Mouse (Mus musculus) stomach, postnatal 0 days (tissue): ENCODE results near the gene Lin7b. TPM values are rescaled to one million over a fixed set of nuclear protein-coding genes. Genes with fewer than 3 reads are reported as not detected.

Source experiments
- ATAC-seq: fragments of 200-750 bp; cut with Nextera tagmentation; 2 replicates; pipeline ENCODE4 v1.8.0; 2017; ENCODE audit not compliant: low FRiP score, low TSS enrichment
- DNase-seq: peaks from one replicate; pipeline ENCODE4 v3.0.0-alpha.2; 2016; ENCODE audit warnings: low spot score
- H3K27ac ChIP-seq: fragments of 300-500 bp; sonication (generic); replicated peaks from 2 replicates; pipeline ENCODE4 v1.5.1; 2014; ENCODE audit warnings: mild to moderate bottlenecking, control low read depth
- H3K27me3 ChIP-seq: fragments of 300-500 bp; sonication (generic); 2 replicates; pipeline ENCODE4 v1.6.1; 2014; ENCODE audit warnings: low read length; ENCODE audit not compliant: control insufficient read depth, insufficient read depth
- H3K36me3 ChIP-seq: fragments of 300-500 bp; sonication (generic); 2 replicates; pipeline ENCODE4 v1.6.1; 2014; ENCODE audit warnings: low read length, mixed read lengths; ENCODE audit not compliant: control insufficient read depth, insufficient read depth
- H3K4me1 ChIP-seq: fragments of 300-500 bp; sonication (generic); replicated peaks from 2 replicates; pipeline ENCODE4 v1.6.1; 2014; ENCODE audit warnings: antibody characterized with exemption; ENCODE audit not compliant: control insufficient read depth, insufficient read depth
- H3K4me2 ChIP-seq: fragments of 300-500 bp; sonication (generic); replicated peaks from 2 replicates; pipeline ENCODE4 v1.6.1; 2014; ENCODE audit warnings: low read depth, mild to moderate bottlenecking, control low read depth, moderate library complexity
- H3K4me3 ChIP-seq: fragments of 300-500 bp; sonication (generic); 2 replicates; pipeline ENCODE4 v1.5.1; 2014; ENCODE audit warnings: low read depth, low read length, control low read depth
- H3K9ac ChIP-seq: fragments of 300-500 bp; sonication (generic); 2 replicates; pipeline ENCODE4 v1.6.1; 2014; ENCODE audit warnings: mild to moderate bottlenecking, low read length, control low read depth, mixed read lengths
- H3K9me3 ChIP-seq: fragments of 300-500 bp; sonication (generic); 2 replicates; pipeline ENCODE4 v1.6.1; 2016; ENCODE audit warnings: low read length; ENCODE audit not compliant: control insufficient read depth
- CTCF ChIP-seq: IDR thresholded peaks from 2 replicates; pipeline ENCODE4 v1.5.1; 2016; ENCODE audit warnings: antibody characterized with exemption, low read depth, mild to moderate bottlenecking, moderate library complexity
- EP300 ChIP-seq: optimal IDR thresholded peaks from 2 replicates; pipeline ENCODE3; 2016; ENCODE audit warnings: antibody characterized with exemption
- WGBS: fragments of 180-500 bp; shearing (Covaris S2); extraction: QIAGEN DNeasy Blood & Tissue Kit; methylation state at CpG from one replicate; pipeline ENCODE4 v1.1.7; 2014; 5-methylcytosine and 5-hydroxymethylcytosine counted together
- polyA plus RNA-seq: library from polyadenylated mRNA; unstranded; fragments of >200 nt; fragmentation: Nextera tagmentation; extraction: Ambion mirVana; gene quantifications from 2 replicates; pipeline ENCODE4 v1.2.1, GENCODE M21; 2015

The Lin7b gene
- polyA plus RNA-seq, 1 experiment from 2014 or later, result 5.9 TPM

DNA sequence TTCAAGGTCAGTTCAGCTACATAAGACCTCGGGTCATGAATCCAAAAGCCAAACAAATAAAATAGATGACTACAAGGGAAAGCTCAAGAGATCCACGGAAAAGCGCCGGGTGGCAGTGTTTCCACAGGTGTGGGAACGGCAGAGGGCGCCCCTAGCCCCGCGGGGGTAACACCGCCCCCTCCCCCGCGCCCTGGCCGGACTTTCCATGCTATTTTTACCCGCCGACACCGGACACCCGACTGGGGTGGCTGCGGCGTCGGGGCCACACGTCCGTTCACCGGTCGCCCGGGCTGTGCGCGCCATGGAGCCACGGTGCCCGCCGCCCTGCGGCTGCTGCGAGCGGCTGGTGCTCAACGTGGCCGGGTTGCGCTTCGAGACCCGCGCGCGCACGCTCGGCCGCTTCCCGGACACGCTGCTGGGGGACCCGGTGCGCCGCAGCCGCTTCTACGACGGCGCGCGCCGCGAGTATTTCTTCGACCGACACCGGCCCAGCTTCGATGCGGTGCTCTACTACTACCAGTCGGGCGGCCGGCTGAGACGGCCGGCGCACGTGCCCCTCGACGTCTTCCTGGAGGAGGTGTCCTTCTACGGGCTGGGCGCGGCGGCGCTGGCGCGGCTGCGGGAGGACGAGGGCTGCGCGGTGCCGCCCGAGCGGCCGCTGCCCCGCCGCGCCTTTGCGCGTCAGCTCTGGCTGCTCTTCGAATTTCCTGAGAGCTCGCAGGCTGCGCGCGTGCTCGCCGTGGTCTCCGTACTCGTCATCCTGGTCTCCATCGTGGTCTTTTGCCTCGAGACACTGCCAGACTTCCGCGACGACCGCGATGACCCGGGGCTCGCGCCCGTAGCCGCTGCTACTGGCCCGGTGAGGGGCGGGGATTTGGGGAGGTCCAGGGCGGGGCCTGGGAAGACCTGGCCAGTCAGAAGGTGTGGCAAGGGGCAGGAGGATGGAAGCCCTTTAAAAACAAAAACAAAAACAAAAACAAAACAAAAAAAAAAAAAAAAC is 36.1 kb upstream of the Lin7b start:
- H3K27ac ChIP-seq, result no peak overlapping the region
- WGBS, result 1% methylated on average over 112 of the region's 114 CpGs
- ATAC-seq (peak; percentile 47), DNase-seq (peak; percentile 35)
- no peaks in the 10 kb centered on the region for H3K9me3 ChIP-seq
- peak overlapping the region; percentile 58 for H3K4me2 ChIP-seq
- H3K4me1 ChIP-seq, result no peaks in the 10 kb centered on the region; the same call in 1 of the 2 replicates
- H3K4me3 ChIP-seq, result peak overlapping the region; percentile 42
- TF ChIP-seq CTCF, result peak; percentile 35
- TF ChIP-seq EP300, result no peak
- 0 out of 2 replicates have a peak overlapping the region, but pooled peaks have one; percentile 13 for H3K9ac ChIP-seq
- H3K27me3 ChIP-seq, result peaks cover 12% of the 10 kb centered on the region
- no peaks in the 10 kb centered on the region for H3K36me3 ChIP-seq

GRCm38 (mm10) chr7:45405091-45406075 is 35.0 kb upstream of the Lin7b start, which contains the start of gene Kcna7:
Kcna7 (plus strand) TSS chr7:45405653.
- TF ChIP-seq EP300 (no peak), CTCF (peak; percentile 87)
- H3K27ac ChIP-seq, result no peak within 1 kb of the TSS
- 0 out of 2 replicates have a peak within 1 kb of the TSS, but pooled peaks have one; percentile 13 for H3K9ac ChIP-seq
- H3K27me3 ChIP-seq, result peaks cover 12% of the 10 kb centered on the region
- H3K36me3 ChIP-seq, result no peaks in the 10 kb centered on the region
- DNase-seq, result peak; percentile 57
- H3K4me3 ChIP-seq, result peak within 1 kb of the TSS; percentile 42
- peak; percentile 31; the same call in 1 of the 2 replicates for ATAC-seq
- 14% methylated on average over 28 of the region's 28 CpGs for WGBS
- no peaks in the 10 kb centered on the region; the same call in 1 of the 2 replicates for H3K4me1 ChIP-seq
- H3K9me3 ChIP-seq, result no peaks in the 10 kb centered on the region
- H3K4me2 ChIP-seq, result peak within 1 kb of the TSS; percentile 58

- no peaks in the 10 kb centered on the region; the same call in 1 of the 2 replicates for H3K4me1 ChIP-seq
- H3K27ac ChIP-seq, result no peak overlapping the region
- H3K9me3 ChIP-seq, result no peaks in the 10 kb centered on the region
- H3K9ac ChIP-seq, result no peak overlapping the region
- ATAC-seq (no peak), DNase-seq (peak; percentile 83)
- H3K4me3 ChIP-seq, result no peak overlapping the region
- TF ChIP-seq EP300 (no peak), CTCF (peak; percentile 77)
- WGBS, result 44% methylated on average over 6 of the region's 6 CpGs
- H3K27me3 ChIP-seq, result peaks cover 12% of the 10 kb centered on the region
- no peak overlapping the region for H3K4me2 ChIP-seq
- no peaks in the 10 kb centered on the region for H3K36me3 ChIP-seq
Measured at GRCm38 (mm10) chr7:45403532-45404261, 33.3 kb upstream of the Lin7b start.

DNA sequence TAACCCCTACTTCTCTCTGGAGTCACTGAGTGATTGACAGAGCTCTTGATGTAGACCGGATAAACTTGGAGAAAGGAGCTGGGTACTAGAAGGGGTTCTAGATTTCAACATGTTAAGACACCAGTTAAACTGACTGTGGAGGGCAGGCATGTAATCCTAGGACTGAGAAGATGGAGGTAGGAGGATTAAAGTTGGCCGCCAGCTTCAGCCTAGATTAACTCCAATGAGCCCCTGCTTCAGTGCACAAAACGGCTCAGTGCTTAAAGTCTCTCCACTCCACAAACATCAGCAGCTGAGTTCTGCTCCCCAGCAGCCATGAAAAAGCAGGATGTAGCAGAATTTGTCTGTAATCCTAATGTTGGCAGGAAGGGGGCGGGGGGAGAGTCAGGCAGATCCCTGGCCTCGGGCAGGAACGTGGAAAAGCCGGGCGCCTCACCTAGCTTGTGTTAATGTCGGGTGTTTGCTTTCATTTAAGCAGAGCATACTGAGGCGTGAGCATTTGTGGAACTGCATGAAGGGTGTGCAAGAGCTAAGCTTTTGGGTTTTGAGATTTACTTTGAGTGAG is 31.2 kb upstream of the Lin7b start:
- Histone ChIP-seq H3K27ac (no peak overlapping the region), H3K9me3 (no peaks in the 10 kb centered on the region), H3K36me3 (no peaks in the 10 kb centered on the region), H3K27me3 (peaks cover 12% of the 10 kb centered on the region), H3K9ac (no peak overlapping the region), H3K4me1 (no peaks in the 10 kb centered on the region; the same call in 1 of the 2 replicates), H3K4me2 (no peak overlapping the region), H3K4me3 (no peak overlapping the region)
- 59% methylated on average over 10 of the region's 10 CpGs for WGBS
- DNase-seq, result no peak
- ATAC-seq, result no peak
- no peak for TF ChIP-seq EP300
- TF ChIP-seq CTCF, result no peak

DNA sequence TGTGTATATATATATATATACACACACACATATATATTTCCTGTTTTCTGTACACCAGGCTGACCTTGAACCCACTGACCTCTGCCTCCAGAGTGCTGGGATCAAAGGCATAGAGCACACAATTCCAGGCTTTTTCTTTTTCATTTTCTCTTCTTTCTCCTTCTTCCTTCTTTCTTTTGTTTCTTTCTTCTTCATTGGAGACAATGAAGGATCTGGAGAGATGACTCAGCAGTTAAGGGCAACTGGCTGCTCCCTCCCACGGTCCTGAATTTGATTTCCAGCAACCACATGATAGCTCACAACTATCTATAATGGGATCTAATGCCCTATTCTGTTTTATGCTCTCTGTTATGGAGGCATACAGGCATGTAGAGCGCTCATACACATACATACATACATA is 26.4 kb upstream of the Lin7b start:
- Histone ChIP-seq H3K4me2 (no peak overlapping the region), H3K9ac (no peak overlapping the region), H3K9me3 (no peaks in the 10 kb centered on the region), H3K27ac (no peak overlapping the region), H3K27me3 (no peaks in the 10 kb centered on the region), H3K4me3 (no peak overlapping the region), H3K4me1 (peaks cover 4% of the 10 kb centered on the region; the same call in 1 of the 2 replicates), H3K36me3 (peaks cover 8% of the 10 kb centered on the region; the same call in 1 of the 2 replicates)
- 75% methylated on average over 2 of the region's 2 CpGs for WGBS
- TF ChIP-seq CTCF (no peak), EP300 (no peak)
- DNase-seq (no peak), ATAC-seq (no peak)
